Mouse (Mus musculus) R1 (cell line): ENCODE data around the gene Aurkb.
"Not testable (repeated sequence)": the region's sequence is repeated elsewhere in the genome, so short reads cannot be mapped to it uniquely, and the experiment has no call there.

Experiments
- DNase-seq: peaks from one replicate; pipeline ENCODE4 v3.0.0-alpha.2; 2018; ENCODE audit warnings: low read depth, low spot score

Gene Aurkb

GRCm38 (mm10) chr11:69045531-69046394 lies at the start of gene Aurkb:
Gene Aurkb (plus strand): TSS chr11:69045647.
- DNase-seq = peak; percentile 94

- no peak for DNase-seq
Observed at GRCm38 (mm10) chr11:68997080-68997479, 48.4 kb upstream of the Aurkb start.

GRCm38 (mm10) chr11:69002782-69003181 lies 42.7 kb upstream of the Aurkb start:
- not testable (repeated sequence) for DNase-seq

DNA sequence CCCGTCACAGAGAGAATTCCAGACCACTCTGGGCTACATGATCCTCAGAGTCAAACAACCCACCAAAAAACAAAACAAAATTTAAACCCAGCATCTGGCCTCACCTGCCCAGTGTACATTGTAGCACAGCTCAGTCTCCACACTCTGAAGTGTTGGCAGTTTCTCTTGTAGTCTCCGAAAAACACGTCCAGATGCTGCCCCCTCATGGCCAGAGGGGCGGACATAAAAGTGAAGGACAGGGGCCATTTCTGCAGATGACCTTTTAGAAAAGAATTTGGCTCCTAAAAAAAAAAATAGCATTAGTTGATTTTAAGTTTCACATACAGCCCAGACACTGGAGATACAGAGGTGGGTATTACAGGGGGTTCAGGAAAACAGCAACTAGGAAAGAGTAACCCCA lies 41.9 kb upstream of the Aurkb start:
- DNase-seq = no peak

GRCm38 (mm10) chr11:69005193-69005592 lies 40.3 kb upstream of the Aurkb start:
- DNase-seq = no peak

- DNase-seq = not testable (repeated sequence)
Observed at GRCm38 (mm10) chr11:69006575-69006974, 38.9 kb upstream of the Aurkb start.

DNA sequence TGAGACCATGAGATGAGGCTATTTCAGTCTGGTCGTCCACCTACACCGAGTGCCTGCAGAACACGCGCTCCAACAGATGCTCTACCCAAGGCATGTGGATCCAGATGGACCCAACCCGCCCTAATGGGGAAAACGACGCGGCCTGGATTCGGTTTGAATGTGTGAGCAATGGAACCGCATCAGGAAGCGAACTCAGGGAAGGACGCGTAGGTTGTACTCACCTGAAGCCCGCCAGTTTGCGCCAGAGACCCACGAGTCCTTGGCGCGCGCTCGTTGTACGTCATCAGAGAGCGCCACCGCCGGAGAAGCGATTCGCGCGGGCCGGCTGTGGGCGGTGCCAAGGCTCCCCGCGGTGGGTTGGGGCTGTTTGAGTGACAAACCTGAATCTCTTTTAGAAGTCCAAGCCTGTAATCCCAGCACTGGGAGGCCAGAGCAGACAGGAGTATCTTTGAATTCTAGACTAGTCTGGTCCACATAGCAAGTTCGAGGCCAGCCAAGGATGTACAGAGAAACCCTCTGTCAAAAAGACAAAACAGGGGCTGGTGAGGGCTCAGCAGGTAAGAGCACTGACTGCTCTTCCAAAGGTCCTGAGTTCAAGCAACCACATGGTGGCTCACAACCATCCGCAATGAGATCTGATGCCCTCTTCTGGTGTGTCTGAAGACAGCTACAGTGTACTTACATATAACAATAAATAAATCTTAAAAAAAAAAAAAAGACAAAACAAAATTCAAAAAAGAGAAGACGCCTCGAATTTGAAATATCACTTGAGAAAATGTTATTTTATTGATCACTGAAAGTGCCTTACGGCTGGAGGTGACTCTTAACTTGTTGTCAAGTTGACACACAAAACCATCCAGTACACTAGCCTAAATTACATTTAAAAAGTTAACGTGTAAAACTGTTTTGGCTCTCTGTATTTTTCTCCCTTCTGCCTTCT lies 37.0 kb upstream of the Aurkb start, which contains the start of gene Pfas:
Gene Pfas, minus strand, starts transcription at position 279 of the 940 bp plus-strand sequence.
- DNase-seq = peak; percentile 99

DNA sequence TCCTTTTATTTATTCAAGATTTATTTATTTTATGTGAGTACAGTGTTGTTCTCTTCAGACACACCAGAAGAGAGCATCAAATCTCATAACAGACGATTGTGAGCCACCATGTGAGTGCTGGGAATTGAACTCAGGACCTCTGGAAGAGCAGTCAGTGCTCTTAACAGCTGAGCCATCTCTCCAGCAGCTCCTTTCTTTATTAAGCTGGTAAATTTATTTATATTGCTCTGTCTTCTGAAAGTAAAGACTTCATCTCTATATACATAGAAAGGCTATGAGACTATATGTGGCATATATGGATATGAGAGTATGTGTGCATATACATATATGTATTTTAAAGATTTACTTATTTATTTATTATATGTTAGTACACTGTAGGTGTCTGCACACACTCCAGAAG lies 35.9 kb upstream of the Aurkb start:
- DNase-seq = no peak

DNA sequence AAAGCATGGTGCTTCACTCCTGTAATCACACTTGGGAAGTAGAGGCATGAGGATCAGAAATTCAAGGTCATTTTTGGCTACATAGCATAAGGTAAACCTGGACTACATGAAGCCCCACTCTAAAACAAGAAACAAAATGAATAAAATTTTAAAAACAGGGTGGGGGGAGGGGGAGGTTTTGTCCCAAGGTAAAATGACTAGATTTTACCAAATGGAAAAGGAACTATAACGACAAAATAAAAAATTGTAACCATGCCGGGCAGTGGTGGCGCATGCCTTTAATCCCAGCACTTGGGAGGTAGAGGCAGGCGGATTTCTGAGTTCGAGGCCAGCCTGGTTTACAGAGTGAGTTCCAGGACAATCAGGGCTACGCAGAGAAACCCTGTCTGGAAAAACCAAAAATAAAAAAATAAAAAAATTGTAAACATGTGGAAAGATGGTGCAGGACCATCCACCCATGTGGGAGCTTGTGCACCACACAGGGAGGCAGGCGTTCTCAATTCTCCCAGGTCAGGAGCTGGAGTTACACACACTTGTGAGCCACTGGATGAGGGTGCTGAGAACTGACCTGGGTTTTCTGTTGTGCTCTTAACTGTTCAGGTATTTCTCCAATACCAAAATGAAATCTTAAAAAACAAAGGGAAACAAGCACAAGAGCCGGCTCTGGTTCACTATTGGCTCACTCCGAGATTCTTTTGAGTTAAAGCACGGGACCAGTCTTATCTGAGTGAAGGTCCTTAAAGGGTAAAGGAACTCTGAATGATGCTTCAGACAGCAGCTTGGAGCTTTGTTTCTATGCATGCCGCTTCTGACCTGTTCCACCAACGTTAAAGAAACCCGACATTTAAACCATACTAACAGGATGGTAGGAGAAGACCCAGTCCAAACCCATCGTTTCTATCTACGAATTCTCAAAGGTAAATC lies 34.8 kb upstream of the Aurkb start:
- DNase-seq = no peak

- DNase-seq = not testable (repeated sequence)
Observed at GRCm38 (mm10) chr11:69011445-69011844, 34.0 kb upstream of the Aurkb start.

- DNase-seq = peak; percentile 97
Observed at GRCm38 (mm10) chr11:69012071-69012601, 33.3 kb upstream of the Aurkb start.

DNA sequence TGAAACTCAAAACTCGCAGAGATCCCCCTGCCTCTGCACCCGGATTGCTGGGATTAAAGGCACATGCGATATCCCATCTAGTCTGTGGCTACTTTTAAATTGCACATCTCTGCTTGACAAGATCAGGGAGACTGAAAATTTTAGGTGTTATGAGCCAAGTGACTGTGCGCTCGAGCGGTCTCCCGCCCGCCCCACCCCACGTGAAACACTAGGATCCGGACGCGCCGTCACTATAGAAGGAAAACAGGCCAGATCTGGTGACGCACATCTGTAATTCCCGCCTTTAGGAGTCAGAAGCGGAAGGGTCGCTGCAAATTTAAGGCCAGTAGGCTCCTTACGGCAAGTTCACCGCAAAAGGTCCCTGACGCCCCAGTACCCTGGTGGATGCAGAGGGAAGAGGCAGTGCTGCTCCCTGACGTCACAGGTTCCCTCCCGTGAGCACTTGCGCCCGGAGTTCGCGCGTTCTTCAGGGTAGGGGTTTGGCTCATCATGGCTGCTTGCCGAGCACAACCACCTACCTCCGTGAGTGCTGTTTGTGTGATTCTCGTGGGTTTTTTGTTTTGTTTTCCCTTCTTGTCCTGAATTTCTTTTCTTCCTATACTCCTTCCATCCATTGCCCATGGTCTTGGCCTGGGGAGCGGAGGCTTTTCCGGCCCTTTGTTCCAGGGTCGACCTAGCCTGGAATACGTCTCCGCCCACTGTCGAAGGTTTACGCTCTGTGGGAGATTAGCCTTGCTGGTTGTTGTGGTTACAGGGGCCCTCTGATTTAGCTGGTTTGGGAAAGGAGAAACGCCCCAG lies 29.6 kb upstream of the Aurkb start, which contains the start of gene Ctc1:
Gene Ctc1, plus strand, starts transcription at position 268 of the 798 bp plus-strand sequence.
- peak; percentile 99 for DNase-seq

- no peak for DNase-seq
Observed at GRCm38 (mm10) chr11:69016755-69017154, 28.7 kb upstream of the Aurkb start.

- DNase-seq = no peak
Observed at GRCm38 (mm10) chr11:69020691-69021090, 24.8 kb upstream of the Aurkb start.

GRCm38 (mm10) chr11:69026562-69026961 lies 18.9 kb upstream of the Aurkb start:
- DNase-seq = peak; percentile 47

GRCm38 (mm10) chr11:69028805-69029204 lies 16.6 kb upstream of the Aurkb start:
- peak; percentile 93 for DNase-seq

DNA sequence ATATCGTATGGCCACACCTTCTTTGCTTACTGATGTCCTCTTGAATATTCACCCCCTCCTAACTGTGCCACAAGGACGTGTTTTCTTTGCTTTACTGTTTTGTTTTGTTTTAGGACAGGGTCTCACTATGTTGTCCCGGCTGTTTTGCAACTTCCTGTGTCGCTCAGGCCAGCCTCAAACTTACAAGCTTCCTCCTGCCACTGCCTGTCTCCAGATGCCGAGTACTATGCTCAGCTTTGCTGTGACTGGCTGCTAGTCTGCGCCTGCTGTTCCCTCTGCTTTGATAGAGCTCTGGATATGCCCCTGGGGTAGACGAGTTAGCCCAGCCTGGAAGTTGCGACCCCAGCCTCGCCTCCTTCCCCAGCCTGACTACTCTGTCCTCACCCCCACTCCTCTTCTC lies 11.9 kb upstream of the Aurkb start:
- no peak for DNase-seq

DNA sequence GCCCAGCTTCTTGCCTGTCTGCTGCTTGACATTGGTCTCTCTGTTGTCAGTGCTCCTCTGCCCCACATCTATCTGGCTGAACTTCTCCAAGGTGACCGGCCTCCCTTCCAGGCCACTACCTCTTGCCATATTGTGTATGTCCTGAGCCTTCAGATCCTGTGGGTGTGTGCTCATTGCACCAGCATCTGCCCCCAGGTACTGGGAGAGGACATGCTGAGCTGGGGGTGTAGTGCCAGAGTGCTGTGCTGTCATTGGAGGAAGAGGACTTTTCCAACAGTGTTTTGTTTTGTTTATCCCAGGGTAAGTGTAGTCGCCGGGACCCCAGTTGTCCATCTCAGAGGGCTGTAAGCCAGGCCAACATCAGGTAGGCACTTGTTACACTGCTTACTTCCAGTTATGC lies 10.9 kb upstream of the Aurkb start:
- DNase-seq = no peak

DNA sequence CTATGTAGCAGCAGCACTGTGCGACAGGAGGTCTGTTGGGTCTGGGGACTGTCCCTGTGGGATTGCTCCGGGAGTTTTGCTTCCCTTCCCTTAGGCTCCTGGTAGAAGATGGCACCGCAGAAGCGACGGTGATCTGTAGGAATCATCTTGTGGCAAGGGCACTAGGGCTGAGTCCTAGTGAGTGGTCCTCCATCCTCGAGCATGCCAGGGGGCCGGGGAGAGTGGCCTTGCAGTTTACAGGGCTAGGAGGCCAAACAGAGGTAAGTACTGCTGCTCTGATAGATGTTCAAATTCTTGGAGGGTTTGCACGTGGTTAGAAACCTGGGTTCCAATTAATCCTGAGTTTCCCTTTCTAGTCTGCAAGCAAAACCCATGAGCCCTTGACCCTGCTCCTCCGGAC lies 10.0 kb upstream of the Aurkb start:
- DNase-seq = no peak

- DNase-seq = peak; percentile 96
Observed at GRCm38 (mm10) chr11:69035849-69036248, 9.6 kb upstream of the Aurkb start.
